Mouse (Mus musculus) cerebellum, adult 2 months (tissue): ENCODE results near the gene Chd1l.

Source experiments
- CTCF ChIP-seq: fragments of 200-500 bp; IDR thresholded peaks from 2 replicates; pipeline ENCODE4 v1.5.1; 2011; ENCODE audit warnings: low read depth, mild to moderate bottlenecking, control low read depth, low read length, moderate library complexity, borderline replicate concordance; ENCODE audit not compliant: insufficient read depth
- POLR2A ChIP-seq: fragments of 200-500 bp; IDR thresholded peaks from 2 replicates; pipeline ENCODE4 v1.6.1; 2011; ENCODE audit warnings: low read length, control low read depth, borderline replicate concordance; ENCODE audit not compliant: insufficient read depth

DNA sequence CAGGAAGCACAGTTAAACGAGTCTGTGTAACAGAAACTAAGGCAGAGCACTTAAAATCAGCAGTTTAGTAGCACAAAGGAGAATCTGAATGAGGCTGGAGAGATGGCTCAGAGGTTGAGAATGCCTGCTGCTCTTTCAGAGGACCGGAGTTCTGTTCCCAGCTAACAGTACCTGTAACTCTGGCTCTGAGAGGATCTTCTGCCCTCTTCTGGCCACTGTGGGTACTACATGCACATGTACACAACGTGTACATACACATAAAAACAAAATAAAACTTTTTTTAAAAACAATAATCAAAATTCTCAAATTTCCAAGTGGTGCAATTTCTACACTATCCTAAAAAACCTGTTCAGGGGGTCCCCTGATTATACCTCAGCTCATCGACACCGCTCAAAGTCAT, 85.2 kb downstream of the Chd1l start:
- TF ChIP-seq CTCF = no peak
- TF ChIP-seq POLR2A = no peak
